Mouse (Mus musculus): ENCODE data around the gene Fam126b.
"Not testable (repeated sequence)": the region's sequence is repeated elsewhere in the genome, so short reads cannot be mapped to it uniquely, and the experiment has no call there.

Fam126b gene

DNA sequence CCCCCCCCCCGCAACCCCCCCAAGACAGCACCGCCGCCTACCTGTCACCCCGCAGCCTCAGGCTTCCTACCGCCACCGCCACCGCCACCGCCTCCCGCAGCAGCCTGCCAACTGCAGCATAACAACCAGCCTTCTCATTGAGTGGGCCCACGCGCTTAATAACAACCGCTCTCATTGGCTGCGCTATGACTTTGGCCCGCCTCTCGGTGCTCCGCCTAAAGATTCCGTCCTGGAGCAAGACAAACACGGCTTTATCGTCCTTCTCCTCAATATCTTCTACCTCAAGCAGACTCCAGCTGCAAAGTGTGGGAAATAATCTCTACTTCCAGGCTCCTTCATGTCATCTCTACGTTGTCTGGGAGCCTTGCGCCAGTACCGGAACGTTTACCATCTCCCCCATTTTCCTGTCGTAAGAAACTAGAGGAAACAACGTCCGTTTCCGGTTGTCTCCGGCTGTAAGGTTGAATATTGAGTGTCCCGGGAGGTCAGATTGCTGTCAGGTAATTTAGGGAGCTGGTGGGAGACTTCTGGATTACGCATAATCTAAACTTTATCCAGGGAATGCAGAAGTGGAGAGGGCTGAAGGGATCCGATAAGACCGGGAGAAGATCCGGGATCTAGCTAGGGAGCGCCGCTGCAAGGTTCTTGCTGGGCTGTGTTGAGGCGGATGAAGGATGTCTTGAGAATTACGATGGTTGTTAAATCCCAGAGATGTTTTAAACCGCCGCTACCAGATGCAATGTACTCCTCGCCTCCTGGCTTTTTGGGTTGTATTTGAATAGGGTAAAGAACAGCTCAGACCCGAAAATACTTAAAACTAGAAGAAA, at the start of gene Fam126b, which contains the start of gene Ndufb3:
Gene Fam126b (minus strand): TSS at position 153 of the 827 bp plus-strand sequence.
Gene Ndufb3 (plus strand): TSS at position 214 of the 827 bp plus-strand sequence.
- DNase-seq (ENCODE audit: low spot score in 2 of 2), result peak; percentile 82 to 84

DNA sequence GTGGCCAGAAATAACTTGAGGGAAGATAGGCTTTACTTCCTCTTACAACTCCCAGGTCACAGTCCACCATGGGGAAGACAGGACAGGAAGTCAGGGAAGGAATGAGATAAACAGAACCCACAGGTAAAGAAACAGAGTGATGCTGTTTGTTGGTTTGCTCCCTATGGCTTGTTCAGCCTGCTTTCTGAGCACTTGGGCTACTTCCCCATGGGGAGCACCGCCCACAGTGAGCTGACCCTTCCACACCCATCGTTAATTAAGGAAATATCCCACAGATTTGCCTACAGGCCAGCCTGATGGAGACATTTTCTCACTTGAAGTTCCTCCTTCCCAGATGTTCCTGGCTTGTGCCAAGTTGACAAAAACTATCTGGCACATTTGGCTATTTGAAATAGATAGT, 42.7 kb upstream of the Fam126b start:
- not testable (repeated sequence) for DNase-seq (ENCODE audit: low spot score in 2 of 2)

DNA sequence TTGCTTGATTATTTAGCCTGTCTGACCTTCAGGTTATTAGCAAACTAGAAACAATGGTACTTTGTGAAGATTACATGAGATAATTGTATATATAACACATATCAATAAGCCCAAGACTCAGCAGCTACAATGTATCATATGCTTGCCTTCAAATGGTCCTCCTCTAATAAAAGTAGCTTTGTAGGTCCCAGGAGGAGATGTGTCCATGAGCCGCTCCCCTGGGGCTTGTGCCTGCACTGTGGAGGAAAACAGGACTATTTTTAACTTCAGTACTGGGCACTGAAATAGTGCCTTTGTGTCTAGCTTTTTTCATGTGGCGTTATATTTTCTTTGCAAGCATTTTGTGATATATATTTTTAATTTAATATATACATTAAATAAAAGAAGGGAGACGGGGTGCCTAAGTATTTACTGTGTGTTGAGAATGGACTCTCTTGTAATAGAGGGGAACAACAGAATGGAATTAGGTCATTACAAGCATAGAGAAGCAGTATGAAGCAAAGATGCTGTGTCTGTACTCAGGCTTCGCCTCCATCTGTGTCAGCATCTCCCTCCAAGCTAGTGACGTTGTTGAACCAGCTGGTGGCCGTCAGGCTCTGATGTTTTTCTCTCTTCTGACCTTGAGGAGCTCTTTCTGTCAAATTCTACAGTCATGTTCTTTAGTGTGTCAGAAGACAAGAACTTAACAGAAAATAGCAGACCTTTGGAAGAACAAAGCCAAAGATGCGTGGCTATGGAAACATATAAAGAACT, 36.0 kb upstream of the Fam126b start:
- DNase-seq (ENCODE audit: low spot score in 2 of 2), result no peak

DNA sequence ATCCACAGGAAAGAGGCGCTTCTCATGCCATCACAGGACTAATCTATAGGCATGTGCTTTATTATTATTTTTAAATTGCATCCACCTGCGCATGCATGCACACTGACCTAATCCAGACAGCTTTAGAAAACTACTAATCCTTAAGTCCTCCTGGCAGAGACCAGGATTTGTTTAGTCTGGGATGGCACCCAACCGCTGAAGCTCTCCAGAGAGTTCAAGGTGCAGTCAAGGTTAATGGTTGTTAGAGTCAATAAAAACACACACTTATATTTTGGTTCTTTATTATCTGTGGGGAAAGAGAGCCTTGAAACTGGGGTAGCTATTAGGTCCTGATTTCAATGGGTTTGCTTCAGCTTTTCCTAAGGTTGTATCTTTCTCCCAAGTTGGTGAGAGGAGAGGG, 35.1 kb upstream of the Fam126b start:
- no peak for DNase-seq (ENCODE audit: low spot score in 2 of 2)

DNA sequence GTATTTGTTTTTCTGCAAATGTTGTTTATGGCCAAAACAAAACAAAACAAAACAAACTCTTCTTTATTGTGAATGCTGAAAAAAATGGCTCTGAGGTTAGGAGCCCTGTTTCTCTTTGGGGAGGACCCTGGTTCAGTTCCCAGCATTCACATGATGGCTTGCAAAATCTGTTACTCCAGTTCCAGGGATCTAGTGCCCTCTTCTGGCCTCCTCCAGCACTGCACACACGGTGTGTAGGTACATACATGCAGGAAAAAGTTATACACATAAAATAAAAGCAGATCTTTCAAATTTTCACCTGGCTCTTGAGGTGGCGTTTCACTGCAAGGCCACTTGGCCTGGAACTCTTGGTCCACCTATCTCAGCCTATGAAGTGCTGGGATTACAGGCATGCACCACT, 32.6 kb upstream of the Fam126b start:
- DNase-seq (ENCODE audit: low spot score in 2 of 2), result no peak

DNA sequence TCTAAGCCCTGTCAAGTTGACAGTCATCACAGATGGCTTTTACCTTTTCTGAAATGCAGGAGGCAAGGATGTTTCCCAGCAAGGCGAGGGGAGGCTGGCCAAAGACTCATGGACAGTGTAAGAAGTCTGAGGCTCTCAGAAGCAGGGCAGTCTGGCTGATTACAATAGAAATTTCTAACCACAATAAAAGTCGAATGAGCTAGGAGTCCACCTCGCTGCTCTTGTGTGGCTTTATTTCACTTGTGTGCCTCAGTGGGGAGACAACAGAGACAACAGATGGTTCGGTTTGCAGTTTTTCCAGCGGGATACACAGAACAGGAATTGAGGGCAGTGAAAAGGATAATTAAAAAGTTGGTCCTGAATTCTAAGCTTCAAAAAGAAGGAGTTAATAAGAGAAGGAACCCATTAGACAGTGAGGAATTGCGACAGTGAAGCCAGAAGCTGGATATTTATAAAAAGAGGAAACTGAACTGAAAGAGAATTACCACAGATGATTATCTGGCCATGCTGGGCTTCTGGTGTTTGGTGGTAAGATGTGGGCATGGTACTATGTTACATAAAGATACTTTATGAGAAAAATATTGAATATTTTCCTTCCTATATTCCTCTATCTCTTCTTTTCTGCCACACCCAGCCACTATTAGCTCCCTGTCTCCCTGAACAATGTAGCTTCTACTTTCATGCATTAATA, 32.0 kb upstream of the Fam126b start:
- DNase-seq (ENCODE audit: low spot score in 2 of 2), result no peak

DNA sequence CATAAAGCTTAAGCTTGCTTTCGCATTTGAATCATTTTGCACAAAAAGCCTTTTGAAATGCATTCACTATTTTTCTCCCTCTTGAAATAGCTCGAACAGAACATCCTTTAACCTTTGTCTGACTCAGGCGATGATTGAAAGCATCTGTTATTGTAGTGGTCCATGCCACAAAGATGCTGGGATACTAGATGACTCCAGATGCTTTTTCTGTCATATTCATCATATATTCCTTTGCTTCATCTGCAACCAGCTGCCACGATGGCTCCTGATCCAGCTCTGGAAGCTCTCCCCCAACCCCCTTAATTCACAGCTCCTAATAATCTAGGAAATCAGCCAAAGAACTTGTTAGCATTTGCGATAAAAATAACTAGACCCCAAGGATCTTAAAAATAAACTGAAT, 31.0 kb upstream of the Fam126b start:
- DNase-seq (ENCODE audit: low spot score in 2 of 2), result no peak

DNA sequence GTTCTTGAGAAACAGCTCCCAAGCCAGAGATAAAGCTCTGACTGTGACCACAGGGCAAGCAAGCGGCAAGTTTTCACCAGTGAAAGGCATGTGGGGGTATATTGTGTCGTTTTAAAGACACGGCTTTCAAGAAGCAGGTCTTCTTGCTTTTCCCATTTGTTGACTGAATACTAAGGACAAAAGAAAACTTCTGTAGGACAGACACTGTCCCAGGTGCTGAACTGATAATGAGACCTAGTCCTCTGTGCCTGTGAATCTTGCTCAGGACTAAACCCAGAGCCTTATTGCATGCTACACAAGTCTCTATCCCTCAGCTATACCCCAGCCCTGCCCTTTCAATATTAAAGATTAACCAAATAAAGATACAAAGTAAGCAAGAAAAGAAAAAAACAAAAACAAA, 30.1 kb upstream of the Fam126b start:
- DNase-seq (ENCODE audit: low spot score in 2 of 2), result no peak

DNA sequence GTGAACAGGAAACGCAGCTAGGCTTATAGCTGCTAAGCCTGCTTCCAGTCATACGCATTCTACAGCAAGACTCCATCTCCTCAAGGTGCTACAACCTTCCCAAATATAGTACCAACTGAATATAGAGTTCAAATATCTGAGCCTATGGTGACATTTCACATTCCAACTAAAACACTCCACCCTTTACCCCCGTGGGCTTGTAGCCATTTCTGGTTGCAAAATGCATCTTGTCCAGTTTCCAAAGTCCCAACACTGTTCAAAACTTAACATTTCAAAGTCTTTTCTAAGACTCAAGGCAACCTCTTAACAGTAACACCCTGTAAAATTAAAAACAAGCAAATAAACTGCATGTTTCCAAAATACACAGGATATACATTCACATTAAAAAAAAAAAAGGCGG, 29.0 kb upstream of the Fam126b start:
- DNase-seq (ENCODE audit: low spot score in 2 of 2), result no peak

DNA sequence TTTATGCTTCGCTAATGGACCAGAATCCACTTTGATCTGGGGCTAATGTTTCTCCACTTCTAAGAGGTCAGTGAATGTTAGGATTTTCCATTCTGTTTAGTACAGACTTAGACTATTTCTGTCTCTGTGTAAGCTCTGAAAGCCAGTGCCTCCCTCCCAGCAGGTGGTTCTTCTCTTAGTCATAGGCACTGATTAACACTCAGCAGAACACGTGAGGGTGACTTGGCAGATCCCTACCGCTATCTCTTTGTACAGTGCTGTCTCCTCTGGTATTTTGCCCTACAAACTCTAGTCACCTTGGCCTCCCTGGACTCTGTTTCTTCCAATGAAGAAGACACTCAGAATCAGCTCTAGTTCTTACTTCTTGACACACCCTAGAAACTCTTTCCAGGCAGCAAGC, 28.3 kb upstream of the Fam126b start:
- DNase-seq (ENCODE audit: low spot score in 2 of 2), result no peak

DNA sequence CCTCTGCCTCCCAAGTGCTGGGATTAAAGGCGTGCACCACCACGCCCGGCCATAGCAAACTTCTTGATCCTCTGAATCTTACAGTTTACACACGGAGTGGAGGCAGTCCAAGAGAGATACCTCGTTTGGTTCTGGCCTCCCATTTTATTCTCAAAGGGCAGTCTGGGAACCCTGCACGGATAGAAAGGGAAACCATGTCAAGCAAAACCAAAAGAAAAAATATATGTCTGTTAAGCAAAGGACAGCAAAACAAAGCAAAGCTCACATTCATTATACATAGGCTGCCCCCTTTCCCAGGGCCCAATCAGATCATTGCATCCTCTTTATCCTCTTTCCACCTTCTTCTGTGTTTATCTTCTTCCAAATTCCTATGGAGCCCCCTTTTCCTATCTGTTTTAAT, 27.7 kb upstream of the Fam126b start:
- DNase-seq (ENCODE audit: low spot score in 2 of 2), result peak; percentile 15 to 36

DNA sequence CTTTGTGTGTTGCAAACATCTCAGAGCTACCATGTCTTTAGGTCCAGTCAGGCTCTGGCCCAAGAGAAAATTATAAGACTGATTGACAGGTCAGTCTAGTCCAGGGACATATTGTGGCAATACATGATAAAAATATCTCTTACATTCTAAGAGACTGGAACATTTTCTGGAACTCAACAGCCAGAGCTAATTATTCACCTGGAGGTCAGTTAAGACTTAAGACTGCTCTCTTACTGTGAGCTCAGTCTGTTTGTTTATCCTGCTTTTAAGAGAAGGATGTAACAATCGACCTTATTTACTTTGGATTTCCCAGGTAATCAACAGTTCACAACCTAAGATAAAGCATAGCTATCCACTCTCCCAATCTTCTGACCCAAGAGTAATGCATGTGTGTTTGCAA, 24.5 kb upstream of the Fam126b start:
- no peak for DNase-seq (ENCODE audit: low spot score in 2 of 2)

DNA sequence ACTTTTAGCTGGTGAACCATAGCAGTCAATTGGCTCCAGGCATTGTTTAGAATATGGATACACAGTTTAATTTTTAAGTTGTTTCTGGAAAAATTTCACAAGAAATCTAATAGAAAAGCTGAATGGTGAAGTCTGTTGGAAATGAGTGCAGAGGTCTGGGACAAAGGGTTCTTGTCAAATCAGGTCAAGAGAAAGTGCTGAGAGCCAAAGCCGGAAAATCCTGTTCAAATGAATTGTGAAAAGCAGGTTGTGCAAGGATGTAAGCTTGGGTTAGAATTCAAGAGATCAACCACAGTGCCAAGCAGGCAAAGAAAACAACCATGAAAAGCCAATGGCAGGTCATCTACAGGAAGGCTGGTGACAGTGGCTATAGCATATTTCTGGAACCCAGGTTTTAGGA, 24.0 kb upstream of the Fam126b start:
- DNase-seq (ENCODE audit: low spot score in 2 of 2), result no peak

DNA sequence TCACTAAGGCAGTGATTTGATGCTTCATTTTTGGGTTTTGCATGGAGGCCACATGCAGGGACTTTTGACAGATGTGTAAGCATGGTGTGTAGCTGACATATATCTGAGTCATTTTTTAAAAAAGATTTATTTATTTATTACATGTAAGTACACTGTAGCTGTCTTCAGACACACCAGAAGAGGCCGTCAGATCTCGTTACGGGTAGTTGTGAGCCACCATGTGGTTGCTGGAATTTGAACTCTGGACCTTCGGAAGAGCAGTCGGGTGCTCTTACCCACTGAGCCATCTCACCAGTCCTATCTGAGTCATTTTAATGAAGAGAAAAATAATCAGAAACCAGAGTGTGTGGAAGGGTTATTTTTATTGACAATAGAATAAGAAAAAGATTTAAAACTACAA, 23.5 kb upstream of the Fam126b start:
- DNase-seq (ENCODE audit: low spot score in 2 of 2), result not testable (repeated sequence)

DNA sequence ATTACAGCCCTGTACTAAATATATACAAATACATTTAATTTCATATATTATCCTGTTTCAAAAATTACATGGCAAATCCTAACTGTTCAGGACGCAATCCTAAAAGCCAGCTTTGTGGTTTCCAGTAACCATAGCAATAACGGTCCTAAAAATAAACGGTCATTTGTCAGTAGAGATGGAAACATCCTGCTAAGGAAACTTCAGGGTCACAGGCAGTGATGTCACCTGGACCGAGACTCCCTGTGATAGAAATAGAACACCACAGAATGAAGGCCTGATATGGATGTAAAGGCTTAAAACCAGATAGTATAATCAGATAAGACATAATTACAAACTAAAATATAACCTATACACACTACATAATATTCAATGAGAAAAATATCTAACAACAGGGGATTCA, 17.6 kb upstream of the Fam126b start:
- DNase-seq (ENCODE audit: low spot score in 2 of 2), result no peak

DNA sequence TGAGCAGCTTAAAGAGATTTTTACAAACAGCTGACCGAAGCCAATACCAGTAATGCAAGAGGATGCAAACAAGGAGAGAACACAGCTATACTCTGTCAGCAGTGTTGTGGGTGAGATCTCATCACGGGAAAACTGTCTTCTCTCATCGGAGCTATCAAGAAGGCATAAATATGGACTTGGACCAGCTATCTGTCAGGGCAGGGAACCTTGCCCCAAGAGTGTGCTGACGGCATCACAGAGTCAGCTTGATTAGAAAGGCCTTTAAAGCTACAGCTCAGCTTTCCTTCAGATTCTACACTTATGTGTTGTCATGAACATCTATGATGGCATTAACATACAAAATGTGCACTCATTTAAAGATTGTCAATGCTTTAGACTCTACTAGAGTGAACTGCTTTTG, 16.6 kb upstream of the Fam126b start:
- no peak for DNase-seq (ENCODE audit: low spot score in 2 of 2)

DNA sequence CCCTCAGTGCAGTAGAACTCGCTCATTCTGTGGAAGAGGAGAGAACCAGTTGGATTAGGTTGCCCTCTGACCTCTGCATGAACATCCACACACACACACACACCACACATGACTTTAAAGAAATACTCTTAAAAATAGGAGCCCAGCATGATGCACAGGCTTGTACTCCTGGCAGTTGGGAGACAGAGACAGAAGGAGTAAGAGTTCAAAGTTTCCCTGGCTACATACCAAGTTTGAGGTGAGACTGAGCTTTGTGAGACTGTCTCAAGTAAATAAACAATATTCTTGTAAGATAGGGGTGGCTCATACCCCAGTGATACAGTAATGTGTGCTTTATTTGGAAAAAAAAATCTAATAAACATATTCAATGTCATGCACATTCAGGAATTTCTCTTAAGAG, 1.4 kb upstream of the Fam126b start:
- DNase-seq (ENCODE audit: low spot score in 2 of 2), result no peak

DNA sequence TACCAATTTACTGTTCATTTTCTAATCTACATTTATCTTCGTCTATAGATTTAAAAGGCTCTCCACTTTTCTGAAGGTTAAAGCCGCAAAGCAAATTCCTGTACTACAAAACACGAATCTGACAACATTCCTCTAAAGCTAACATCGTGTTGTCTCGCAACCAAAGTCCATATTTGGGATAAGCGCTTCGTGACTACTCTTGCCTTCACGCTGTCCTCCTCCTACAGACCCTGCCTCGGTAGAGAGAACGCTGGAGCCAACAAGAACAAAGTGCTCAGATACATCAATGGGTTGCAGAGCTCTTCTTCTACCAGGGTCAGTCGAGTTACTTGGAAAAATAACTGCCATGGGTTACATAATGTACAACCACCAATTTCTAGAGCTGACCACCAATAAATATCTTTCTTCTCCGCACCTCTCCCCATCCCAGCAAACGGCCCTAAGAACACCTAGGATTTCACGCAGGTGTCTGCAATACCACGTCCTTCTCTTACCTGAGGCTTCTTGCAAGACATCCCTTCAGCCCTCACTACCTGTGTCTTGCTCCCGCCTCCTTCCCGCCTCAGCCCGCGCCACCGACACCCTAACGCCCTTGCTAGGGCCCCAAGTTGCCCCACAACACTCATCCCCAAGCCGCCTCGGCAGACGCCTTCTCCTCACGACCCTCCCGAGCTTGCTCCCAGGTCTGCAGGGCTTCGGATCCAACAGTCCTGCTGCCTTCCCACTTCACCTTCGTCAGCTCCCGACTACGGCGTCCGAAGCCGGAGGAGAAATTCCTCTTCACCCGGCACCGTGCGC, 551 bp downstream of the Fam126b start:
- no peak for DNase-seq (ENCODE audit: low spot score in 2 of 2)

DNA sequence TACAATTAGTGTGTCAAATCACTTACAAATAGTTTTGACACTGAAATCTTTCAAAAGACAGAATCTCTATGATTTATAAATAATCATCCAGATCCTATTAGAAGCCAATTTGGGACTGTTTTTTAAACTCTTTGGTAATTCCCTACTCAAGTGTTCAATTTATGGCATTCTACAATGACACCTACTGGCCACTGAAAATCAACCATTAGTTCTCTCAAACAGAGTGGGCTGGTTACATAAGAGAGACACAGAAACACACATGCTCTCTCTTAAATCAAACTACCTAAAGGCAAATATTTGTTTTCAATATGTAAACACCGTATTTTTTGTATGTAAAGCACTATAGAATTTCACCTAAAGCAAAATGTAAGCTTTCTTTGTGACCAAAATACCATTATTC, 1.9 kb downstream of the Fam126b start:
- DNase-seq (ENCODE audit: low spot score in 2 of 2), result no peak

DNA sequence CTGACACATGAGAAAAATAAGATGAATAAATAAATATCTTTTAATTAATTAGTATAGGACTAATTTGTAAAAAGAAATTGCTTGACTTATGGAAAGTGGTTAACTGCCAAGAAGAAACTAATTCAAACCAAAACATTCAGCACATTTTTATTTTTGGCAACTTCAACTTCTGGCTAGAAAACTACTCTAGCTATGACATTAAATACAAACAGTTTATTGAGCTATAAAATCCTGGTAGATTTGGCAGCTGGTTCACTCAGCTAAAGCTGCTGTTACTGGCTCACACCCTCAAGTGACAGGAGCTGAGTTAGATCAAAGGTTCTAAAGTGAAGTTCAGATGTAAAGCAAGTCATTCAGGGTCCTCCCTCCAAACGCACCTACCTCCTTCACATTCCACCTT, 3.5 kb downstream of the Fam126b start:
- DNase-seq (ENCODE audit: low spot score in 2 of 2), result no peak

DNA sequence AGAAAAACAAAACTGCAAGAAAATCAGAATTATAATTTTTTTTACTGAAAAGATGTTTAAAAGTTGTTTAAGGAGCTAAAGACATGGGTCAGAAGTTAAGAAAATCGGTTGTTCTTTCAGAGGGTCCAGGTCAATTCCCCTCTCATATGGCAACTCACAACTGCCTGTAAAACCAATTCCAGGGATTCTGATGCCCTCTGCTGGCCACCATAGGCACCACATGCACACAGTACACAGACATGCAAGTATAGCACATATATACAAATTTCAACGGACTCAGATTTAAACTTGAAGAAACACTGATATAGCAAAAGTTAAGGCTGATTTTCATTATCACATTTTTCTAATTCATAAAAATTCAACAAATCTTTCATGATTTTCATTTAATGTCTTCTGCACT, 6.9 kb downstream of the Fam126b start:
- peak; percentile 2 to 8 for DNase-seq (ENCODE audit: low spot score in 2 of 2)

DNA sequence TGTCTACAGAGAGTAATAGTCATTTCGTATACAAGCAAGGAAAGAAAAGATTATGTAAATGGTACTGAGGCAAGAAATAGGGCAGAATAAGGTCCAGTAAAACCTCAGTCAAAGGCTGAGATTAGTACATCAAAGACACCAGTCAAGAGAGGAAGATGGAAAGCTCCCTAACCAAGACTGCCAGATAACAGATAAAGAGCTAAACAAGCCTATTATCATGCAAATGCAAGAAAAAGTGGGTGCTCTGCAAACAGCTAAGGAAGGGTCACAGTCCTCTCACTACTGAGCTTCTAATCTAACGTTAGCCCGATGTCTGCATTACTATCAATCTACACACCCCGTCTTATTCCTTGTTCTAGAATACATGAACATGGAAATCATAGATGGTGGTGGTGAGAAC, 15.7 kb downstream of the Fam126b start:
- DNase-seq (ENCODE audit: low spot score in 2 of 2), result no peak
